Mouse (Mus musculus) midbrain, embryonic 12.5 days (tissue): Measurements from ENCODE around the gene Gys1. TPM values are rescaled to one million over a fixed set of nuclear protein-coding genes. Genes with fewer than 3 reads are reported as not detected.

Source experiments
- ATAC-seq: fragments of 200-750 bp; cut with Nextera tagmentation; 2 replicates; pipeline ENCODE4 v1.8.0; 2017; ENCODE audit warnings: low read depth, moderate TSS enrichment, moderate library complexity; ENCODE audit not compliant: low FRiP score
- H3K27ac ChIP-seq: fragments of 300-500 bp; sonication (generic); replicated peaks from 2 replicates; pipeline ENCODE4 v1.5.1; 2016; ENCODE audit warnings: mild to moderate bottlenecking
- H3K27me3 ChIP-seq: fragments of 300-500 bp; sonication (generic); 2 replicates; pipeline ENCODE4 v1.6.1; 2016; ENCODE audit warnings: mild to moderate bottlenecking
- H3K36me3 ChIP-seq: fragments of 300-500 bp; sonication (generic); 2 replicates; pipeline ENCODE4 v1.6.1; 2016
- H3K4me1 ChIP-seq: fragments of 300-500 bp; sonication (generic); 2 replicates; pipeline ENCODE4 v1.6.1; 2016
- H3K4me2 ChIP-seq: fragments of 300-500 bp; sonication (generic); replicated peaks from 2 replicates; pipeline ENCODE4 v1.6.1; 2016; ENCODE audit warnings: mild to moderate bottlenecking, moderate library complexity
- H3K4me3 ChIP-seq: fragments of 300-500 bp; sonication (generic); 2 replicates; pipeline ENCODE4 v1.5.1; 2016; ENCODE audit warnings: mild to moderate bottlenecking
- H3K9ac ChIP-seq: fragments of 300-500 bp; sonication (generic); replicated peaks from 2 replicates; pipeline ENCODE4 v1.6.1; 2016; ENCODE audit warnings: mild to moderate bottlenecking, moderate library complexity
- H3K9me3 ChIP-seq: fragments of 300-500 bp; sonication (generic); 2 replicates; pipeline ENCODE4 v1.6.1; 2016; ENCODE audit warnings: mild to moderate bottlenecking
- WGBS: fragments of 180-500 bp; shearing (Covaris S2); methylation state at CpG from one replicate; pipeline ENCODE4 v1.1.7; 2016; 5-methylcytosine and 5-hydroxymethylcytosine counted together
- polyA plus RNA-seq: library from polyadenylated mRNA; unstranded; fragments of >200 nt; fragmentation: Nextera tagmentation; extraction: Ambion mirVana; gene quantifications from 2 replicates; pipeline ENCODE4 v1.2.1, GENCODE M21; 2016

Gene Gys1
- polyA plus RNA-seq, 1 experiment from 2014 or later: 32.4 TPM

GRCm38 (mm10) chr7:45417962-45418492 is 16.6 kb upstream of the Gys1 start:
- peaks cover 19% of the 10 kb centered on the region for H3K4me1 ChIP-seq
- no peak for ATAC-seq
- no peak overlapping the region for H3K4me3 ChIP-seq
- no peak overlapping the region for H3K4me2 ChIP-seq
- no peak overlapping the region for H3K27ac ChIP-seq
- no peaks in the 10 kb centered on the region for H3K9me3 ChIP-seq
- H3K27me3 ChIP-seq: peaks cover 89% of the 10 kb centered on the region
- 14% methylated on average over 13 of the region's 13 CpGs for WGBS
- no peak overlapping the region for H3K9ac ChIP-seq
- H3K36me3 ChIP-seq: peaks cover 23% of the 10 kb centered on the region

DNA sequence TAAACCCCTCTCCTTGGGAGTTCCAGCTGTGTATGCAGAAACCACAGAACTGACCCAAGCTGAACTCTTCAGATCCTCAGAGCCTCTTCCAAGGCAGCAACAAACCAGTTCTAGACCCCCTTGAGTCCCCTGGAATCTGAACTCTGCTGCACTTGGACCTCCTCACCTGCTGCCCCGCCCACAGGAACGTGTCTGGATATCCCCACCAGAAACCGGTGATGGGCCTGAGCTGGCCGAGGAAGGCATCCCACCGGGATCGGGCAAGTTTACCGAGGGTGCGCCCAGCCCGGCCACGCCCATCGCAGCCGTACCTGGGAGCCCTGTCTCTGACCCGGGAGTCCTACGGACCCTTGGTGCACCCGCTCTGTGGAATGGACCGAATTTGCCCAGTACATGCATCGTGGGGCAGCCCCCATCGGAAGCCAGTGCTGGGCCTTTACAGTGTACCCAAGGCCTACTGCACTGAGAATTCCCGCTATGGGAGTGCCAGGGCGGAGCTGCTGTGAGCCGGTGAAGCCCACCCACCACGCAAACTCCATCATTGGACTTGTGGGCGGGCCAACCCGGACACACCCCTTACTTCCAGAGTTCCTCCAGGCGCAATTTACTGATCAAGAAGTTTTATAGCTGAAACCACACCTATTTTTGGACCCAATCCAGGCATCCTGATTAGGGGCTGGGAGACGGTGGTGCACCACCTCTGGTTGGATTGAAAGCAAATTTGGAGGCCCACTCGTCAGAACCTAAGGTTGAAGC is 14.6 kb upstream of the Gys1 start:
- peaks cover 69% of the 10 kb centered on the region for H3K27me3 ChIP-seq
- H3K36me3 ChIP-seq: peaks cover 43% of the 10 kb centered on the region
- 19% methylated on average over 27 of the region's 27 CpGs for WGBS
- no peak overlapping the region for H3K4me2 ChIP-seq
- no peak for ATAC-seq
- H3K9me3 ChIP-seq: no peaks in the 10 kb centered on the region
- no peak overlapping the region for H3K9ac ChIP-seq
- H3K27ac ChIP-seq: no peak overlapping the region
- H3K4me3 ChIP-seq: no peak overlapping the region
- peaks cover 5% of the 10 kb centered on the region; the same call in 1 of the 2 replicates for H3K4me1 ChIP-seq

DNA sequence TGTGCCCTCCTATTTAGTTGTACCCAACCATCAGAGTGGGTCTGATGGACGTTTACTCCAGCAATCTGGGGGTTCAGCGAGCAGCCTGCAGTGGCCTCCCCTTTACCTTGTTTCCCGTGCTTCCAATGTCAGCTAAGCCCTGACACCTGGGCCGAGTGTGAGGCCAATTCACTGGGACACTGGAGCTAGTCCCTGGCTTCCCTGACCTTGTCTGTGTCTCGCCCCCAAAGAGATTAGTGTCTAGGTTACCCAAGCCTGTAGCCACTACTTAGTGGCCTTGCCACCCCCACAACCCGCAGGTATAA is 14.1 kb upstream of the Gys1 start, which contains the start of gene Lhb:
Gene Lhb (plus strand): TSS at position 206 of the 305 bp plus-strand sequence.
- no peak within 1 kb of the TSS for H3K27ac ChIP-seq
- peaks cover 48% of the 10 kb centered on the region for H3K36me3 ChIP-seq
- 61% methylated on average over 6 of the region's 6 CpGs for whole genome bisulfite sequencing
- peaks cover 64% of the 10 kb centered on the region for H3K27me3 ChIP-seq
- H3K4me2 ChIP-seq: no peak within 1 kb of the TSS
- H3K4me1 ChIP-seq: peaks cover 2% of the 10 kb centered on the region; the same call in 1 of the 2 replicates
- no peak for ATAC-seq
- H3K9ac ChIP-seq: no peak within 1 kb of the TSS
- no peak within 1 kb of the TSS for H3K4me3 ChIP-seq
- H3K9me3 ChIP-seq: no peaks in the 10 kb centered on the region

DNA sequence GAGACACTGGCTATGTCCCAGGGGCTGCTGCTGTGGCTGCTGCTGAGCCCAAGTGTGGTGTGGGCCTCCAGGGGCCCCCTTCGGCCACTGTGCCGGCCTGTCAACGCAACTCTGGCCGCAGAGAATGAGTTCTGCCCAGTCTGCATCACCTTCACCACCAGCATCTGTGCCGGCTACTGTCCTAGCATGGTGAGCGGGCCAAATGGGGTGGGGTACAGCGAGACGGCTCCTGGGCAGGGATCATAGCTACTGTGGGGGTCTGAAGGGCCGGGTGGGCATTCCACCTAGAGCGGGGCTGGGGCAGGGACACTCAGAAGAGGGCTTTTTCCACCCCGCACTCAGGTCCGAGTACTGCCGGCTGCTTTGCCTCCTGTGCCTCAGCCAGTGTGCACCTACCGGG is 13.4 kb upstream of the Gys1 start:
- Histone ChIP-seq H3K4me3 (no peak overlapping the region), H3K27me3 (peaks cover 57% of the 10 kb centered on the region), H3K4me1 (no peaks in the 10 kb centered on the region), H3K27ac (no peak overlapping the region), H3K4me2 (no peak overlapping the region), H3K36me3 (peaks cover 54% of the 10 kb centered on the region), H3K9me3 (no peaks in the 10 kb centered on the region), H3K9ac (no peak overlapping the region)
- 82% methylated on average over 14 of the region's 14 CpGs for WGBS
- no peak for ATAC-seq

DNA sequence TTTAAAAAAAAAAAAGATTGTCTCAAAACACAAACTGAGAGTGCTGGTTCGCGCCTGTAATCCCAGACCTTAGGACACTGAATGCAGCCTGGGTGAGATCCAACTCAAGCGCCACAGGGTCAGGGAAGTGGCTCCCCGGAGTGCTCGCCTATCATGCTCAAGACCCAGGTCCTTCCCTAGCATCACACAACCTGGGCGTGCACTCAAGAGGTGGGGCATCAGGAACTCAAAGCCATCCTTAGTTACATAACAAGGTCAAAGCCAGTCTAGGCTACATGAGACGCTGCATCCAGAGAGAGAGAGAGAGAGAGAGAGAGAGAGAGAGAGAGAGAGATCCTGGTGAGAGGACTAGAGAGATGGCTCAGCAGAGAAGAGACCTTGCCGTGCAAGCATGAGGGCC is 8.1 kb upstream of the Gys1 start:
- WGBS: 95% methylated on average over 8 of the region's 8 CpGs
- Histone ChIP-seq H3K4me3 (no peak overlapping the region), H3K4me2 (no peak overlapping the region), H3K27ac (no peak overlapping the region), H3K9ac (no peak overlapping the region), H3K9me3 (no peaks in the 10 kb centered on the region), H3K4me1 (no peaks in the 10 kb centered on the region), H3K27me3 (peaks cover 5% of the 10 kb centered on the region), H3K36me3 (peaks cover 93% of the 10 kb centered on the region)
- no peak for ATAC-seq

GRCm38 (mm10) chr7:45433835-45434202 is 825 bp upstream of the Gys1 start:
- Histone ChIP-seq H3K4me3 (peak overlapping the region; percentile 84), H3K36me3 (peaks cover 33% of the 10 kb centered on the region), H3K9me3 (no peaks in the 10 kb centered on the region), H3K4me1 (peaks cover 41% of the 10 kb centered on the region), H3K4me2 (peak overlapping the region; percentile 100), H3K9ac (peak overlapping the region; percentile 91), H3K27ac (peak overlapping the region; percentile 90), H3K27me3 (no peaks in the 10 kb centered on the region; the same call in 1 of the 2 replicates)
- 2% methylated on average over 7 of the region's 7 CpGs for WGBS
- no peak for ATAC-seq

- peaks cover 29% of the 10 kb centered on the region for H3K36me3 ChIP-seq
- no peaks in the 10 kb centered on the region for H3K9me3 ChIP-seq
- peak overlapping the region; percentile 26 for H3K27ac ChIP-seq
- 2% methylated on average over 16 of the region's 16 CpGs for WGBS
- no peaks in the 10 kb centered on the region; the same call in 1 of the 2 replicates for H3K27me3 ChIP-seq
- H3K9ac ChIP-seq: peak overlapping the region; percentile 69
- H3K4me1 ChIP-seq: peaks cover 41% of the 10 kb centered on the region
- no peak for ATAC-seq
- peak overlapping the region; percentile 84 for H3K4me3 ChIP-seq
- H3K4me2 ChIP-seq: peak overlapping the region; percentile 73
These were observed 394 bp downstream of the Gys1 start for GRCm38 (mm10) chr7:45435038-45435437.

DNA sequence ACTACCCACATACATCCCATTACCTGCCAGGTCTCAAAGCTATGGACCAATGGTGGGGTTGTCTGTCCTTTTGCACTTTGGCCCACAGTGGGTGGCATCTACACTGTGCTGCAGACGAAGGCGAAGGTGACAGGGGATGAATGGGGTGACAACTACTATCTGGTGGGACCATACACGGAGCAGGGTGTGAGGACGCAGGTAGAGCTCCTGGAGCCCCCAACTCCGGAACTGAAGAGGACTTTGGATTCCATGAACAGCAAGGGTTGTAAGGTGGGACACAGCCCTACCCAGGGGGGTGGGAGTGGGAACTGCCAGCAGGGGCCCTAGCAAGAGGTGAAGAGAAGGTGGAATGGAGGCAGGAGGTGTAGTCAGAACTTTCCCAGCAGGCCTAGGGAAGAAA is 1.8 kb downstream of the Gys1 start:
- peaks cover 29% of the 10 kb centered on the region for H3K36me3 ChIP-seq
- no peak overlapping the region for H3K4me2 ChIP-seq
- H3K4me3 ChIP-seq: no peak overlapping the region
- H3K4me1 ChIP-seq: peaks cover 41% of the 10 kb centered on the region
- 0 out of 2 replicates have a peak overlapping the region, but pooled peaks have one; percentile 69 for H3K9ac ChIP-seq
- H3K27ac ChIP-seq: no peak overlapping the region
- H3K27me3 ChIP-seq: no peaks in the 10 kb centered on the region; the same call in 1 of the 2 replicates
- no peaks in the 10 kb centered on the region for H3K9me3 ChIP-seq
- WGBS: 91% methylated on average over 5 of the region's 5 CpGs
- ATAC-seq: no peak

GRCm38 (mm10) chr7:45437046-45437445 is 2.4 kb downstream of the Gys1 start:
- no peak overlapping the region for H3K27ac ChIP-seq
- H3K4me3 ChIP-seq: no peak overlapping the region
- peaks cover 41% of the 10 kb centered on the region for H3K4me1 ChIP-seq
- no peak for ATAC-seq
- no peaks in the 10 kb centered on the region for H3K9me3 ChIP-seq
- H3K27me3 ChIP-seq: no peaks in the 10 kb centered on the region; the same call in 1 of the 2 replicates
- no peak overlapping the region for H3K4me2 ChIP-seq
- peak overlapping the region; percentile 28; the same call in 1 of the 2 replicates for H3K9ac ChIP-seq
- 34% methylated on average over 6 of the region's 6 CpGs for WGBS
- H3K36me3 ChIP-seq: peaks cover 30% of the 10 kb centered on the region

DNA sequence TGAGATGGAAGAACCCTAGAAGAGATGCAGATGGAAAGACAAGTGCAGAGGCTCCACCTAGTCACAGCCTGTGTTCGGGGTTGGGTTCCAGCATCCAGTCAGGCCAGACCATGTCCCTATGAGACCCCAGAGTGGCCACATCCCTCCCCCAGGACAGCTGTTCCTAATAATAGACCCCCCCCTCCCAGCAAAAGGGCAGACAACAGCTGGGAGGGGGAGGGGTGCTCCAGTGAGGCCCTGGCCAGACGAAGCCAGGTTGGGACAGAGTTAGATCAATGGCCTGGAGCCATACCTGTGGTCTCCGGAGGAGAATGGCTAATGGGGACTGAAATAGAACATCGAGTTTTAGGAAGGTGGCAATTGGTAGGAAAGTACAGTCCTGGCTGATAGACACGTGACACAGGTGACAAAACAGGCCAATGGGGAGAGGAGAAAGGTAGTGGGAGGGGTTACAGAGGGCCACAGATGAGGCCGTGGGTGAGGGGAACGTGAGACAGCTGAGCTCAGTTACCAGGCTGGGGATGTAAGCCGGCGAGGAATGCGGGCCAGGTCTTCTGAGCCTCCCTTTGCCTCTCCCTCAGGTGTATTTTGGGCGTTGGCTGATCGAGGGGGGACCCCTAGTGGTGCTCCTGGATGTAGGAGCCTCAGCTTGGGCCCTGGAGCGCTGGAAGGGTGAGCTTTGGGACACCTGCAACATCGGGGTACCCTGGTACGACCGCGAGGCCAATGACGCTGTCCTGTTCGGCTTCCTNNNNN is 3.1 kb downstream of the Gys1 start, which contains the start of gene Ruvbl2:
Gene Ruvbl2 (minus strand): TSS at position 576 of the 756 bp plus-strand sequence.
- H3K4me2 ChIP-seq: 0 out of 2 replicates have a peak within 1 kb of the TSS, but pooled peaks have one; percentile 6

DNA sequence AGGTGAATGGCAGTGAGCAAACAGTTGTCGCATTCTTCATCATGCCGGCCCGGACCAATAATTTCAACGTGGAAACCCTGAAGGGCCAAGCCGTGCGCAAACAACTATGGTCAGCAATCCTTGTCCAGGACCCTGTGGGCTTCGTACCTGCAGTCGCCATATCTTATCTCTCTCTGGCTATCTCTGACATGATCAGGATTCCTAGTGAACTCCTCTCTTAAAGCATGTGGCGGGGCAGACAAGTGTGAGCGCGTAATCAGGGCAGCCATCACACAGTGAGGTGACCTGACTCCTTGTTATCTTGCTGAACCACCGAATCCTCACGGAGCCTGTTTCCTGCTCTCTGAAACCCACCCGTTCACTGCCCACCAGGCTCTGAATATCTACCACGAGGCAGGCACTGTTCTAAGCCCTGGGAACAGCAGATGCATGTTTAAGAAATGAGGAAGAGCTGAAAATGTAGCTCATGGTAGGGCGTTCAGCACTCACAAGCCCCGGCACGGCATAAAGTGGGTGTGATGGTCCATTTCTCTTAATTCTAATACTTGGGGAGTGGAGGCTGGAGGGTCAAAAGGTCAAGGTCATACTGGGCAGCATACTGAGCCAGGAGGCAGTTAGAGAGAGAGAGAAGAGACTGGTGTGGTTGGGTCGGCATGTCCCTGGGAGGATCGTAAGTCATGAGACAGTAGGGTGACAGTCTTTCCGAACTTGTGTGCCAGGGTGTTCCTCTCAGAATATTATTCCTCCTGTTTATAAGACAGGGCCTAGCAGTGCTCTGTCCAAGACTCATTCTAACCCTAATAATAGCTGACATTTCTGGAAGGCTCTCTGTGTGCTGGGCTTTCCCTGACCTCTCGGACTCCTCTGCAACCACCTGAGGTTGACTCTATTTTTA is 9.1 kb downstream of the Gys1 start:
- no peaks in the 10 kb centered on the region for H3K9me3 ChIP-seq
- H3K27ac ChIP-seq: no peak overlapping the region
- H3K27me3 ChIP-seq: no peaks in the 10 kb centered on the region
- H3K4me1 ChIP-seq: no peaks in the 10 kb centered on the region
- no peak overlapping the region for H3K9ac ChIP-seq
- 92% methylated on average over 22 of the region's 22 CpGs for WGBS
- H3K4me3 ChIP-seq: no peak overlapping the region
- no peak for ATAC-seq
- peaks cover 64% of the 10 kb centered on the region for H3K36me3 ChIP-seq
- H3K4me2 ChIP-seq: no peak overlapping the region

More for the DNA sequence above, 3.1 kb downstream of the Gys1 start, which contains the start of gene Ruvbl2:
- Histone ChIP-seq H3K4me3 (no peak within 1 kb of the TSS), H3K9ac (peak within 1 kb of the TSS; percentile 28; the same call in 1 of the 2 replicates), H3K27ac (no peak within 1 kb of the TSS), H3K4me1 (peaks cover 39% of the 10 kb centered on the region), H3K27me3 (no peaks in the 10 kb centered on the region; the same call in 1 of the 2 replicates), H3K36me3 (peaks cover 25% of the 10 kb centered on the region), H3K9me3 (no peaks in the 10 kb centered on the region)
- ATAC-seq: no peak
- WGBS: 18% methylated on average over 19 of the region's 19 CpGs
